Mouse (Mus musculus) splenic B cell, adult 2 months (primary cell): ENCODE results near the gene Mtfr2.

Experiments
- DNase-seq: peaks from one replicate; pipeline ENCODE4 v3.0.0-alpha.2; 2011; ENCODE audit warnings: low read depth, low spot score
- H3K27me3 ChIP-seq: 2 replicates; pipeline ENCODE4 v1.6.1; 2012; ENCODE audit warnings: mild to moderate bottlenecking, low read length, moderate library complexity, mixed read lengths; ENCODE audit not compliant: control insufficient read depth, poor library complexity, insufficient read depth, severe bottlenecking
- H3K36me3 ChIP-seq: 2 replicates; pipeline ENCODE4 v1.6.1; 2012; ENCODE audit warnings: mild to moderate bottlenecking, low read length, moderate library complexity, mixed read lengths; ENCODE audit not compliant: control insufficient read depth, poor library complexity, insufficient read depth, severe bottlenecking

Gene Mtfr2

GRCm38 (mm10) chr10:20347285-20348214, at the start of gene Mtfr2:
Mtfr2 (plus strand) TSS chr10:20347770.
- peak; percentile 94 for DNase-seq
- Histone ChIP-seq H3K36me3 (no peaks in the 10 kb centered on the region; the same call in 1 of the 2 replicates), H3K27me3 (no peaks in the 10 kb centered on the region)

- Histone ChIP-seq H3K36me3 (no peaks in the 10 kb centered on the region), H3K27me3 (no peaks in the 10 kb centered on the region)
- DNase-seq = no peak
Measured at GRCm38 (mm10) chr10:20298152-20298920, 49.2 kb upstream of the Mtfr2 start.

- DNase-seq = no peak
- Histone ChIP-seq H3K27me3 (no peaks in the 10 kb centered on the region), H3K36me3 (no peaks in the 10 kb centered on the region)
Measured at GRCm38 (mm10) chr10:20299114-20299513, 48.5 kb upstream of the Mtfr2 start.

GRCm38 (mm10) chr10:20310969-20311769, 36.4 kb upstream of the Mtfr2 start:
- DNase-seq = no peak
- H3K36me3 ChIP-seq = no peaks in the 10 kb centered on the region
- no peaks in the 10 kb centered on the region for H3K27me3 ChIP-seq

- peak; percentile 100 for DNase-seq
- no peaks in the 10 kb centered on the region for H3K36me3 ChIP-seq
- no peaks in the 10 kb centered on the region for H3K27me3 ChIP-seq
Measured at GRCm38 (mm10) chr10:20311918-20312735, 35.4 kb upstream of the Mtfr2 start, which contains the start of gene Bclaf1. Bclaf1 (plus strand) TSS chr10:20312469.

GRCm38 (mm10) chr10:20312736-20313301, 34.8 kb upstream of the Mtfr2 start:
- H3K27me3 ChIP-seq = no peaks in the 10 kb centered on the region
- DNase-seq = peak; percentile 86
- peaks cover 2% of the 10 kb centered on the region; the same call in 1 of the 2 replicates for H3K36me3 ChIP-seq

GRCm38 (mm10) chr10:20313447-20313846, 34.1 kb upstream of the Mtfr2 start:
- no peak for DNase-seq

GRCm38 (mm10) chr10:20313941-20314340, 33.6 kb upstream of the Mtfr2 start:
- Histone ChIP-seq H3K36me3 (peaks cover 2% of the 10 kb centered on the region; the same call in 1 of the 2 replicates), H3K27me3 (no peaks in the 10 kb centered on the region)
- no peak for DNase-seq

More at GRCm38 (mm10) chr10:20313447-20313846, 34.1 kb upstream of the Mtfr2 start:
- Histone ChIP-seq H3K36me3 (peaks cover 2% of the 10 kb centered on the region; the same call in 1 of the 2 replicates), H3K27me3 (no peaks in the 10 kb centered on the region)

- peaks cover 4% of the 10 kb centered on the region for H3K36me3 ChIP-seq
- H3K27me3 ChIP-seq = no peaks in the 10 kb centered on the region
- DNase-seq = peak; percentile 60
Measured at GRCm38 (mm10) chr10:20314797-20315196, 32.8 kb upstream of the Mtfr2 start.

- Histone ChIP-seq H3K36me3 (peaks cover 5% of the 10 kb centered on the region), H3K27me3 (no peaks in the 10 kb centered on the region)
- no peak for DNase-seq
Measured at GRCm38 (mm10) chr10:20317466-20317865, 30.1 kb upstream of the Mtfr2 start.

- no peak for DNase-seq
- no peaks in the 10 kb centered on the region for H3K27me3 ChIP-seq
- peaks cover 11% of the 10 kb centered on the region for H3K36me3 ChIP-seq
Measured at GRCm38 (mm10) chr10:20326226-20326625, 21.3 kb upstream of the Mtfr2 start.

GRCm38 (mm10) chr10:20331262-20331661, 16.3 kb upstream of the Mtfr2 start:
- DNase-seq = no peak
- H3K27me3 ChIP-seq = no peaks in the 10 kb centered on the region
- H3K36me3 ChIP-seq = peaks cover 22% of the 10 kb centered on the region

- peaks cover 15% of the 10 kb centered on the region for H3K36me3 ChIP-seq
- no peak for DNase-seq
Measured at GRCm38 (mm10) chr10:20337872-20338271, 9.7 kb upstream of the Mtfr2 start.

More at GRCm38 (mm10) chr10:20337872-20338271, 9.7 kb upstream of the Mtfr2 start:
- H3K27me3 ChIP-seq = no peaks in the 10 kb centered on the region
